Mouse (Mus musculus) E14TG2a.4 (cell line): ENCODE data around the gene Nras.
A peak's percentile ranks its signal among the peaks of the same experiment; 100 is the strongest.

ENCODE experiments used
- CTCF ChIP-seq: conservative IDR thresholded peaks from 2 replicates; pipeline ENCODE4 v1.5.1; 2014; ENCODE audit warnings: low read length
- NANOG ChIP-seq: IDR thresholded peaks from 2 replicates; pipeline ENCODE4 v1.6.1; 2014; ENCODE audit warnings: borderline replicate concordance, low read length, mixed read lengths
- POU5F1 ChIP-seq: IDR thresholded peaks from 2 replicates; pipeline ENCODE4 v1.6.1; 2014; ENCODE audit warnings: low read length, borderline replicate concordance

GRCm38 (mm10) chr3:103085986-103086385 is 27.9 kb downstream of the Nras start:
- TF ChIP-seq CTCF (no peak), NANOG (no peak), POU5F1 (peak; percentile 49; the same call in 1 of the 2 replicates)
